Mouse (Mus musculus): ENCODE data around the gene Aox3. TPM values are rescaled to one million over a fixed set of nuclear protein-coding genes. Genes with fewer than 3 reads are reported as not detected.

The Aox3 gene
- polyA plus RNA-seq, 1 experiment from 2014 or later = not detected

- Histone ChIP-seq H3K9ac (ENCODE audit: low read length) (no peak overlapping the region), H3K27ac (ENCODE audit: low read depth, low read length) (no peak overlapping the region), H3K9me3 (ENCODE audit: control insufficient read depth, low read length) (no peaks in the 10 kb centered on the region), H3K4me1 (ENCODE audit: control insufficient read depth, insufficient read depth, low read length) (no peaks in the 10 kb centered on the region), H3K36me3 (ENCODE audit: control insufficient read depth, insufficient read depth, low read length) (no peaks in the 10 kb centered on the region), H3K27me3 (ENCODE audit: control insufficient read depth, insufficient read depth, low read length) (no peaks in the 10 kb centered on the region), H3K4me2 (ENCODE audit: low read depth) (no peak overlapping the region), H3K4me3 (ENCODE audit: low read depth, low read length) (no peak overlapping the region)
- 49% methylated on average over 9 of the region's 9 CpGs for WGBS
- DNase-seq (ENCODE audit: low spot score) (no peak), ATAC-seq (ENCODE audit: insufficient read depth, low FRiP score, low TSS enrichment) (no peak)
Measured at GRCm38 (mm10) chr1:58197023-58197422, 84.1 kb downstream of the Aox3 start.

DNA sequence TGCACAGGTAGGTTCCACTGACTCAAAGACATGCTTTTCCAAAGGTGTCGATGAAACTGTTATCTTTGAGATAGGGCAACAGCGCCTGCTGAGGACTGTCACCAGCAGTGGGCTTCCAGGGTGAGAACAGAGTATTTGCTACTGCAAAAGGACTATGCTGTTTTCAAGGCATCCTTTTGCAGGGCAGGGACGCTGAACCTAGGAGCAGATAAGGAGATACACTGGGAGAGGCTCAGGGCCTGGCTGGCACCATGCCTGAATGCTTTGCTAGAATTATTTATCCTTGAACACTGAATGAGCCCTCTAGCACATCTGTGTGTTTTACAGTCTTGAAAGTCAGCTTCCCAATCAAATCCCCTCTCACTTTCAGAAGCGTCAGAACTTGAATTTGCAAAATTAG, 85.5 kb downstream of the Aox3 start:
- DNase-seq (ENCODE audit: low spot score) (no peak), ATAC-seq (ENCODE audit: insufficient read depth, low FRiP score, low TSS enrichment) (no peak)
- Histone ChIP-seq H3K4me2 (ENCODE audit: low read depth) (no peak overlapping the region), H3K27ac (ENCODE audit: low read depth, low read length) (no peak overlapping the region), H3K4me1 (ENCODE audit: control insufficient read depth, insufficient read depth, low read length) (no peaks in the 10 kb centered on the region), H3K4me3 (ENCODE audit: low read depth, low read length) (no peak overlapping the region), H3K9ac (ENCODE audit: low read length) (no peak overlapping the region), H3K36me3 (ENCODE audit: control insufficient read depth, insufficient read depth, low read length) (no peaks in the 10 kb centered on the region), H3K27me3 (ENCODE audit: control insufficient read depth, insufficient read depth, low read length) (no peaks in the 10 kb centered on the region), H3K9me3 (ENCODE audit: control insufficient read depth, low read length) (no peaks in the 10 kb centered on the region)
- 81% methylated on average over 4 of the region's 4 CpGs for WGBS

DNA sequence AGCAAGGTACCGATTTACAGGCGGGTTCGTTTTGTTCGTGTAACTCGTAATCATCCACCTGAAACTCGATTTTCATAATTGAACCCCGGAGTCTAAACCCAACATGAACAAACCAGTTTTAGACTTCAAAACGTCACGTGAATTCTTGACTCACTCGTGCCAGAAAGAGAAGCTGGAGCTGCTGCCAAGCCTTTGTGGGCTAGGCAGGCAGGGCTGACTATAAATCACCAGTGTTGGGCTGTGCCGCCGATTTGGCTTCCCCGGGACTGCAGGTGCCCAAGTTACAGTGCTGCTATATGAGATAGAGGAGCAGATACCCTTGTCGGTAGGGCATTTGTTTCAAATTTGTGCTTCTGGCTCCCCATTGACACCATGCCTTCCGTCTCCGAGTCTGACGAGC, 97.3 kb downstream of the Aox3 start, which contains the start of gene Aox4:
Gene Aox4, plus strand, starts transcription at position 195 of the 400 bp plus-strand sequence.
- WGBS = 71% methylated on average over 17 of the region's 17 CpGs
- ATAC-seq (ENCODE audit: insufficient read depth, low FRiP score, low TSS enrichment) (no peak), DNase-seq (ENCODE audit: low spot score) (no peak)
- H3K9ac ChIP-seq (ENCODE audit: low read length) = no peak within 1 kb of the TSS
- no peak within 1 kb of the TSS for H3K4me3 ChIP-seq (ENCODE audit: low read depth, low read length)
- H3K36me3 ChIP-seq (ENCODE audit: control insufficient read depth, insufficient read depth, low read length) = no peaks in the 10 kb centered on the region
- H3K4me2 ChIP-seq (ENCODE audit: low read depth) = no peak within 1 kb of the TSS
- H3K27me3 ChIP-seq (ENCODE audit: control insufficient read depth, insufficient read depth, low read length) = no peaks in the 10 kb centered on the region
- H3K9me3 ChIP-seq (ENCODE audit: control insufficient read depth, low read length) = no peaks in the 10 kb centered on the region
- no peaks in the 10 kb centered on the region for H3K4me1 ChIP-seq (ENCODE audit: control insufficient read depth, insufficient read depth, low read length)
- no peak within 1 kb of the TSS for H3K27ac ChIP-seq (ENCODE audit: low read depth, low read length)

GRCm38 (mm10) chr1:58212805-58213204, 99.9 kb downstream of the Aox3 start:
- H3K4me1 ChIP-seq (ENCODE audit: control insufficient read depth, insufficient read depth, low read length) = no peaks in the 10 kb centered on the region
- DNase-seq (ENCODE audit: low spot score) = no peak
- WGBS = 82% methylated on average over 7 of the region's 7 CpGs

DNA sequence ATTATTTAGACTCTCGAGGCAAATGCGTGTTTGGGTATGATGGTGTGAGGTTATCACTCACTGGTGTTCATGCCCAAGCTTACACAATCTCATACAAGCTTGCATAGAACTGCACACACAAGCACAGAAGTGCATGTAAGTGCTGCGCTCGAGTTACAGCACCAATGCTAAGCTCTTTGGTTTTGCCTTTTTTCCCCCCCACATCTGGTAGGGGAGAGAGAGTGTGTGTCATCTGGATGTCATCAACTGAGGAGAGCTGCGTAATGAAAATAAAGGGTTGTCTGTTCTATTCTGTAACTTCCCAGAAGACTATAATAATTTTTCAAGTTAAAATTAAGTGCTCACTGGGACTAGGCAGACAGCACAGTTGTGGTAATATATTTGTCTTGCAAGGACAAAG, 100.9 kb downstream of the Aox3 start:
- ATAC-seq (ENCODE audit: insufficient read depth, low FRiP score, low TSS enrichment) (no peak), DNase-seq (ENCODE audit: low spot score) (no peak)
- no peak overlapping the region for H3K4me3 ChIP-seq (ENCODE audit: low read depth, low read length)
- H3K4me1 ChIP-seq (ENCODE audit: control insufficient read depth, insufficient read depth, low read length) = no peaks in the 10 kb centered on the region
- H3K36me3 ChIP-seq (ENCODE audit: control insufficient read depth, insufficient read depth, low read length) = no peaks in the 10 kb centered on the region
- H3K9me3 ChIP-seq (ENCODE audit: control insufficient read depth, low read length) = no peaks in the 10 kb centered on the region; the same call in 1 of the 2 replicates
- no peak overlapping the region for H3K9ac ChIP-seq (ENCODE audit: low read length)
- H3K4me2 ChIP-seq (ENCODE audit: low read depth) = no peak overlapping the region
- no peaks in the 10 kb centered on the region for H3K27me3 ChIP-seq (ENCODE audit: control insufficient read depth, insufficient read depth, low read length)
- WGBS = 72% methylated on average over 5 of the region's 5 CpGs
- H3K27ac ChIP-seq (ENCODE audit: low read depth, low read length) = no peak overlapping the region

More at GRCm38 (mm10) chr1:58212805-58213204, 99.9 kb downstream of the Aox3 start:
- ATAC-seq (ENCODE audit: insufficient read depth, low FRiP score, low TSS enrichment) = no peak
- Histone ChIP-seq H3K4me2 (ENCODE audit: low read depth) (no peak overlapping the region), H3K9ac (ENCODE audit: low read length) (no peak overlapping the region), H3K9me3 (ENCODE audit: control insufficient read depth, low read length) (no peaks in the 10 kb centered on the region; the same call in 1 of the 2 replicates), H3K4me3 (ENCODE audit: low read depth, low read length) (no peak overlapping the region), H3K36me3 (ENCODE audit: control insufficient read depth, insufficient read depth, low read length) (no peaks in the 10 kb centered on the region), H3K27ac (ENCODE audit: low read depth, low read length) (no peak overlapping the region), H3K27me3 (ENCODE audit: control insufficient read depth, insufficient read depth, low read length) (no peaks in the 10 kb centered on the region)

GRCm38 (mm10) chr1:58215353-58215752, 102.4 kb downstream of the Aox3 start:
- H3K9me3 ChIP-seq (ENCODE audit: control insufficient read depth, low read length) = no peaks in the 10 kb centered on the region; the same call in 1 of the 2 replicates
- no peak for ATAC-seq (ENCODE audit: insufficient read depth, low FRiP score, low TSS enrichment)
- H3K27ac ChIP-seq (ENCODE audit: low read depth, low read length) = no peak overlapping the region
- no peak for DNase-seq (ENCODE audit: low spot score)
- no peaks in the 10 kb centered on the region for H3K4me1 ChIP-seq (ENCODE audit: control insufficient read depth, insufficient read depth, low read length)
- no peaks in the 10 kb centered on the region for H3K27me3 ChIP-seq (ENCODE audit: control insufficient read depth, insufficient read depth, low read length)
- H3K4me2 ChIP-seq (ENCODE audit: low read depth) = no peak overlapping the region
- no peaks in the 10 kb centered on the region for H3K36me3 ChIP-seq (ENCODE audit: control insufficient read depth, insufficient read depth, low read length)
- H3K9ac ChIP-seq (ENCODE audit: low read length) = no peak overlapping the region
- no peak overlapping the region for H3K4me3 ChIP-seq (ENCODE audit: low read depth, low read length)
- WGBS = 91% methylated on average over 4 of the region's 4 CpGs

DNA sequence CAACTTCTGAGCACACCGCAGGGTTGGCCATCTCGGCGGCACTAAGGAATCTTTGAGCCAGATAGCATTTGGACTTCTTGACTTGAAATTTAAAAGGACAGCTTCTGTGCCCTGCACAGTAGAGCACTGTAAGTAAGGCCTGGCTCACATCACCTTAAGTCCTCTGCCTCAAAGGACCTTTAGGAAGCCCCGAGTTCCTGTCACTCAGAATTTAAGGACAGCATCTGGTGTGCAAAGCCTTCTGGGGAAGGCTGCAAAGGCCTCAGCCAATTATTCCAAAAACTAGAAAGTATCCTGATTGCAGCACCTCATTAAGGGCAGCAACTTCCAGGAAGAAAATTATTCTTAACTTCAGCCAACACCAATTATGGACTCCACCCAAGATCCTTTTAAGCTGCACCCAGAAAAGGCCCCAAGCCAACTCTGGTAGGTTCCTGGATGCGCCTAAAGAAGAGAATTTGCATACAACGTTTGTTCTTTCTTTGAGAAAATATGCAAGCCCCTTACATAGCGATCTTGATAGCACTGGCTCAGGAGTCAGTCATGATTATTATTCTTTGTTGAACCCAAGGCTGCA, 103.1 kb downstream of the Aox3 start:
- no peak for ATAC-seq (ENCODE audit: insufficient read depth, low FRiP score, low TSS enrichment)

DNA sequence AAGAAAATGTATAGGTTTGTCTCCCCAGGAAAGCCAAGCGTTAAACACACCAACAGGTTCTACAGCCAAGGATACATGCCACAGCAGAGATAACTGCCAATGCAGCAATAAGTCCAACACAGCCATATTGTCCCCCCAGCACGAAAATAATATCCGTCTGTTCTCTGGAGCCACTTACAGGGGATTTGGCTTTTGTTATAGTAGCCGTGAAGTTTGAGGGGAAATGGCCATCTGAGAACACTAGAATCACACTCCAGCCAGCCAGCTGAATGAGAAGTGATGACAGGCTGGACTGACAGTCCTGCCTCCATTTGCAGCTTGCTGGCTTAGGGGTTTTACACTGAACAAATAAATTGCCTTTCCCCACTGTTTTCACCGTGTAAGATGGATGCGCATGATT, 108.1 kb downstream of the Aox3 start:
- H3K4me2 ChIP-seq (ENCODE audit: low read depth) = no peak overlapping the region
- ATAC-seq (ENCODE audit: insufficient read depth, low FRiP score, low TSS enrichment) (no peak), DNase-seq (ENCODE audit: low spot score) (no peak)
- H3K9me3 ChIP-seq (ENCODE audit: control insufficient read depth, low read length) = no peaks in the 10 kb centered on the region
- no peak overlapping the region for H3K4me3 ChIP-seq (ENCODE audit: low read depth, low read length)
- H3K4me1 ChIP-seq (ENCODE audit: control insufficient read depth, insufficient read depth, low read length) = no peaks in the 10 kb centered on the region
- no peaks in the 10 kb centered on the region for H3K27me3 ChIP-seq (ENCODE audit: control insufficient read depth, insufficient read depth, low read length)
- no peak overlapping the region for H3K9ac ChIP-seq (ENCODE audit: low read length)
- H3K27ac ChIP-seq (ENCODE audit: low read depth, low read length) = no peak overlapping the region
- no peaks in the 10 kb centered on the region for H3K36me3 ChIP-seq (ENCODE audit: control insufficient read depth, insufficient read depth, low read length)
- WGBS = 77% methylated on average over 6 of the region's 6 CpGs

More for the DNA sequence above, 103.1 kb downstream of the Aox3 start:
- H3K4me2 ChIP-seq (ENCODE audit: low read depth) = no peak overlapping the region
- H3K27ac ChIP-seq (ENCODE audit: low read depth, low read length) = no peak overlapping the region
- no peak overlapping the region for H3K4me3 ChIP-seq (ENCODE audit: low read depth, low read length)
- no peaks in the 10 kb centered on the region for H3K4me1 ChIP-seq (ENCODE audit: control insufficient read depth, insufficient read depth, low read length)
- H3K9me3 ChIP-seq (ENCODE audit: control insufficient read depth, low read length) = no peaks in the 10 kb centered on the region; the same call in 1 of the 2 replicates
- no peak for DNase-seq (ENCODE audit: low spot score)
- 90% methylated on average over 7 of the region's 7 CpGs for WGBS
- H3K36me3 ChIP-seq (ENCODE audit: control insufficient read depth, insufficient read depth, low read length) = no peaks in the 10 kb centered on the region
- no peak overlapping the region for H3K9ac ChIP-seq (ENCODE audit: low read length)
- H3K27me3 ChIP-seq (ENCODE audit: control insufficient read depth, insufficient read depth, low read length) = no peaks in the 10 kb centered on the region

DNA sequence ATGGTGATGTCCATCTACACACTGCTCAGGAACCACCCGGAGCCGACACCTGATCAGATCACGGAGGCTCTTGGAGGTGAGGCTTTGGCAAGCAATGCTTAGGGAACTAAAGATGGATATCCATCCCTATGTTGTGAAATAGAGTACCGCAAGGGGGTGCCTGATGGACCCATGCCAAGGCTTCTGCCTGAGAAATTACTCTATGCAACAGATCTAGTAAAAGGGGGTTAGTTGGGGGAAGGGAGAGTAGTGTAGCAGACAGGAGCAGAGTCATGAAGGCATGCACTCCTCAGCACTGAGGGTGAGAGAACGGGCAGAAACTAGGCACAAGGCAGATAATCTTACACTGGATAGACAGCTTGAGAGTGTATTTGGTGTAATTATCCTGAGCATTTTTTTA, 108.9 kb downstream of the Aox3 start:
- no peak for DNase-seq (ENCODE audit: low spot score)
- no peak for ATAC-seq (ENCODE audit: insufficient read depth, low FRiP score, low TSS enrichment)
- Histone ChIP-seq H3K9me3 (ENCODE audit: control insufficient read depth, low read length) (no peaks in the 10 kb centered on the region), H3K4me2 (ENCODE audit: low read depth) (no peak overlapping the region), H3K9ac (ENCODE audit: low read length) (no peak overlapping the region), H3K36me3 (ENCODE audit: control insufficient read depth, insufficient read depth, low read length) (no peaks in the 10 kb centered on the region), H3K27me3 (ENCODE audit: control insufficient read depth, insufficient read depth, low read length) (no peaks in the 10 kb centered on the region), H3K4me3 (ENCODE audit: low read depth, low read length) (no peak overlapping the region), H3K27ac (ENCODE audit: low read depth, low read length) (no peak overlapping the region), H3K4me1 (ENCODE audit: control insufficient read depth, insufficient read depth, low read length) (no peaks in the 10 kb centered on the region)
- WGBS = 93% methylated on average over 5 of the region's 5 CpGs
